Mouse (Mus musculus) lung, adult 2 months (tissue): ENCODE results near the gene Sept5. TPM values are rescaled to one million over a fixed set of nuclear protein-coding genes. Genes with fewer than 3 reads are reported as not detected.

ENCODE experiments used
- DNase-seq: peaks from one replicate; pipeline ENCODE4 v3.0.0; 2022
- H3K4me1 ChIP-seq: fragments of 200-500 bp; 2 replicates; pipeline ENCODE4 v1.6.1; 2011; ENCODE audit warnings: low read length; ENCODE audit not compliant: control insufficient read depth, insufficient read depth
- H3K4me3 ChIP-seq: fragments of 200-500 bp; replicated peaks from 2 replicates; pipeline ENCODE3; 2011; ENCODE audit warnings: low read depth, mild to moderate bottlenecking, control low read depth, low read length; ENCODE audit errors: extremely low read depth
- CTCF ChIP-seq: fragments of 200-500 bp; IDR thresholded peaks from 2 replicates; pipeline ENCODE4 v1.5.1; 2011; ENCODE audit warnings: mild to moderate bottlenecking, low read length, control low read depth; ENCODE audit not compliant: insufficient read depth
- POLR2A ChIP-seq: fragments of 200-500 bp; IDR thresholded peaks from 2 replicates; pipeline ENCODE4 v1.6.1; 2011; ENCODE audit warnings: low read depth, mild to moderate bottlenecking, control low read depth, low read length, borderline replicate concordance; ENCODE audit errors: extremely low read depth
- WGBS: fragments of 180-500 bp; shearing (Covaris S2); methylation state at CpG from one replicate; pipeline ENCODE4 v1.1.7; 2018; 5-methylcytosine and 5-hydroxymethylcytosine counted together
- polyA plus RNA-seq: library from polyadenylated mRNA; depleted of rRNA; stranded (reverse); fragments of >200 nt; gene quantifications from 2 replicates; pipeline ENCODE4 v1.2.3, GENCODE M21; 2012

Sept5 gene
- polyA plus RNA-seq, 1 experiment: 22.0 TPM

DNA sequence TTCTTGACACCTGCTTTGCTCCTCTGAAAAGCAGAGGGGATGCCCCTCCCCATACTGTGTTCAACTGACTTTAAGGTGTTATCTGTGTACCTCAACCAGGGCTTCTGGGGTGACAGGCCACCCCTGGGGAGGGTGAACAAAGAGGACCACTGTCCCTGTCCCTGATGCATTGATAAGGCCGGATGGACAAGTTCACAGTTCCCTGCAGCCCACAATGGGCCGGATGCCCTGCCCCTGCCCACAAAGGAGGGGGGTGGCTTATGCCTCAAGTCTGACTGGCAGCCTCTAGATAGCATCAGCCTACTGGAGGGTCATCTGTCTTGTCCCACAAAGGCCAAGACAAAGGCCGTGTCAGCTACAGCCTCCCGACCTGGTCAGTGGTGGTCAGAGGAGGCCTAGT is 10.6 kb downstream of the Sept5 start:
- Histone ChIP-seq H3K4me3 (no peak overlapping the region), H3K4me1 (peaks cover 8% of the 10 kb centered on the region)
- no peak for DNase-seq
- no peak for TF ChIP-seq POLR2A
- TF ChIP-seq CTCF: no peak
- 58% methylated on average over 4 of the region's 4 CpGs for WGBS

DNA sequence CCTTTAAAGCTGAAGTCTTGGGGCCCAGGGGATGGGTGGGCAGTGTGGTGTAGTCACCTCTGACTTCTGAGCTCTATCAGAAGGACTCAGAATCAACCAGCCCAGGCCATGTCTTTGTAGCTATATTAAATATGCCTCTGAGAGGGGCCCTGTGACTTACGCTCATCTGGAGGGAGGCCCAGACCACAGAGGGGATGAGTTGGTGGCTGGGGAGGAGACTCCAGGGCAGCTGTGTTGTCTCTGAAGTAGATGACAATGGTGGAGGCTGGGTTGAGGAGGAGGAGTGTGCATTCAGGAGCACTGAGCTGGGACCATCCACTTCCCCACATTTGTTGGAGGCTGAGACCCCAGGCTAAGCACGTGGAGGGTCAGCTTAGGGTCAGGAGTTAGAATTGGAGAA is 11.5 kb downstream of the Sept5 start:
- TF ChIP-seq CTCF (no peak), POLR2A (no peak)
- H3K4me3 ChIP-seq: no peak overlapping the region
- WGBS: 62% methylated on average over 2 of the region's 2 CpGs
- H3K4me1 ChIP-seq: peaks cover 8% of the 10 kb centered on the region
- no peak for DNase-seq

DNA sequence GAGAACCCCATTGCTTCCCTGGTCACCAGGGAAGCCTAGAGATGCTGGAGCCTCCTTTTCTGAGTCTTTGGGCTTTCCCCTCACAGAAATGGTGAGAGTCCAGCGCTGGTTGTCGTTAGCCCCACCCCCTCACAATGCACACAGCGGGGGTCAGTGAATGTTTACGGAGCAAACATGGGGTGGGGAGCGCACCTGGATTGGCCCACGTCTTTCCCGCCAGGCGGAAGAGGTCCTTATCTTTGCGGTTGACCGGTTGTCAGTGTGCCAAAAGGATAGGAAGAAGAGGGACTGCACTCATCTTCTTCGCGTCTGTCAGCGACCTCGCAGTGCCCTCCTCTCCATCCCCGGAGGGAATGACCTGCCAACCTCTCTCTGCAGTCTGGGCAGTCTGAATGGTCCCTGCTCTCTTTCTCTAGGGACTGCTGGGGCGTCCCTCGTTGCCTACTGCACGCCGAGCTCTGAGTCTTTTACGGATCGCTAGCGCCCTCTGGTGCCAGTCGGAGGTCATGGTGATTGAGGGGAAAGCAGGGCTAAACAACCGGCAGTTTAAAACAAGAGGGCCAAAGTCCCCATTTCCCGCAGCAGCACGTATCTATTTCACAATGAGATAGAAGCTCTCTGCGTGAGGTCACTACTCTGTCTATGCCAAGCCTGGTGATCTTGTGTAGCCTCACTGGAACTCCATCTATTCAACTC is 12.2 kb downstream of the Sept5 start:
- H3K4me1 ChIP-seq: peaks cover 8% of the 10 kb centered on the region
- peak; percentile 89 for DNase-seq
- 3% methylated on average over 27 of the region's 27 CpGs for WGBS
- TF ChIP-seq POLR2A (no peak), CTCF (peak; percentile 95)
- no peak overlapping the region for H3K4me3 ChIP-seq

DNA sequence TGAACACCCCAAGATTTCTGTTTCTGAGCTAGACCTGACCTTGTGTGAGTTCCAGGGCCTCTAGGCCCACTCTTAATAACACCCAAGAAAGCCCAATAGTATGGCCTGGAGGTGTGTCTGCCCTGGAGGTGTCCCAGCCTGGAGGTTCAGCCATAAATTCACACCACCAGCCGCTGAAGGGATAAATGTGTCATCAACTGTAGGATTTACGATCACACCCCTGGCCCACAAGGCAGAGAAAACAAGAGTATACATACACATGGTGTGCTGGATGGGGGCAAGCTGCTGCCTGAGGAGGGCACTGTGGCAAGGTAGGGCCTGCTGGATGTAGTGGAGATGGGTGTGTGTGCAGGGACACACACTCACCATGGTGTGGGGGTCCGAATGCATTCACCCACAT is 16.5 kb downstream of the Sept5 start:
- 89% methylated on average over 3 of the region's 3 CpGs for WGBS
- Histone ChIP-seq H3K4me3 (no peak overlapping the region), H3K4me1 (0 out of 2 replicates have a peak, but pooled peaks cover 3% of the 10 kb centered on the region)
- no peak for DNase-seq
- no peak for TF ChIP-seq POLR2A
- TF ChIP-seq CTCF: no peak

DNA sequence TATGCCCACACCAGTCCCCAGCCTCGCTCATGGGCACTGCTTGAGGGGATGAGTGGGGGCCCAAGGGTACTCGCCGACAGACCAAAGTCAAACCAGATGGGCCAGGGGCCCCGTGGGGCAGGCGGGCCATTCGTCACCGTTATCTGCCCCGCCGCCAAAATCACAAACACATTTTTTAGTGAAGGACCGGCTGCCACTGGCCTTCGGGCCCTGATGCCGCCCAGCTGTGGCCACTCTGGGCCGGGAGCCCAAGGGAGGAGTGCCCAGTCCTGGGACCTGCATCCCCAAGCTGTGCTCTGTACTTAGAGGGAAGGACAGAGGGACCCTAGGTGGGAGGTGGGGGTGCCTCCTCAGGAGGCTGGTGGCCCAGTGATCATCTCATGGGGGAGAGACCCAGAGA is 18.0 kb downstream of the Sept5 start:
- TF ChIP-seq CTCF (no peak), POLR2A (no peak)
- no peak for DNase-seq
- WGBS: 62% methylated on average over 13 of the region's 13 CpGs
- Histone ChIP-seq H3K4me3 (no peak overlapping the region), H3K4me1 (no peaks in the 10 kb centered on the region)

DNA sequence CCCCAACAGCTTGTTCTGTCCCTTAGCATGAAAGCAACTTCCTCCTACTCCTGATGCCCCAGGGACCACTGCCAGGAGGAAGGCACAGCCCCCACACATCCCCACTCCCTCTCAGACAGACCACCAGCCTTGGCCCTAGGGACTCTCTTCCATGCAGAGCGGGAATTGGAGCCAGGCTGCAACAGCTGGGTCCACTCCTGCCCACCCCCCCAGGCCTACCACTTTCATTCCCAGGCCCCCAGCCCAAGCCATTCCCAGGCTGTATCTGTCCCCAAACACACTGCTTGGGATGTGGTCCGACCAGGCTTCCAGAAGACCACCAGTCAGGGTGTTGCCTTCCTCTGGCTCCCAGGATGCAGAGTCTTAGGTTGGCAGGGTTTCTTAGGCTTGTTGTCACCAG is 20.7 kb downstream of the Sept5 start:
- DNase-seq: no peak
- TF ChIP-seq POLR2A (no peak), CTCF (no peak)
- WGBS: 86% methylated on average over 2 of the region's 2 CpGs
- Histone ChIP-seq H3K4me3 (no peak overlapping the region), H3K4me1 (no peaks in the 10 kb centered on the region; the same call in 1 of the 2 replicates)

DNA sequence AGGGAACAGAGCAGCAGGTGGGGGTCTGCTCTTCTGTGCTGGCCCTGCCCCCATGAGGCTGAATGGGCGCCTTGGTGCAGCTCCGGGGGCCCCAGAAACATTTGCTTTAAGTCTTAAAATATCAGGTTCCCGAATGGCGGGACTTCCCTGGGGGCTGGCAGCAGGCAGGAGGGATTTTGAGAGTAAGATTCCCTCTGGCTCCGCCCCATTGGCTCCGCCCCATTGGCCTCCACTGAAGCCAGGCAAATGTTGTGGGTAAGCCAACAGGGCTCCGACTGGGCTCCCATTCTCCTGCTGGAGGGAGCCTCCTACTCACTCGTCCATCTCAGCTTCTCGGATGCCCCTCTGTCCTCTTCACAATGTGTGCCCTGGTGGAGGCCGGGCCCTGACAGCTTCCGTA is 21.5 kb downstream of the Sept5 start:
- DNase-seq: no peak
- Histone ChIP-seq H3K4me3 (no peak overlapping the region), H3K4me1 (no peaks in the 10 kb centered on the region; the same call in 1 of the 2 replicates)
- TF ChIP-seq POLR2A (no peak), CTCF (no peak)
- 24% methylated on average over 11 of the region's 11 CpGs for WGBS

DNA sequence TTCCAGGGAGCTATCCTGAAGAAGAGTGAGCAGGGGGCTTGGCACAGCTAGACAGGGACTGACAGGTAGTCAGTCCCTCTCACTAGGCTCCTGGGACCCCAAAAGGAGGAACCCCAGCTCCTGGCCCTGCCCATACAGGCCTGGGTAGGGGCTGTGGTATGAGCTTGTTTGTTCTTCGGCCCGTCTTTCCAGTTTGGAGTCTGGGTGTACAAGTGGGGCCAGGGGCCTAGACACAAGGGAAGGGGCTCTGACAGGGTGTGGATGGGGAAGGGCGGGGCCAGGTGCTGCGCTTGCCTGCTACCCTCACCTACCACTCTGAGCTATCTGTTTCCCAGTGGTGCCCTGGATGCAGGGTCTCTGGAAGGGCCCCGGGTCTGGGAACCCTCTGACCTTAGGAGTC is 24.0 kb downstream of the Sept5 start:
- TF ChIP-seq CTCF (no peak), POLR2A (no peak)
- H3K4me3 ChIP-seq: no peak overlapping the region
- WGBS: 69% methylated on average over 5 of the region's 5 CpGs
- H3K4me1 ChIP-seq: no peaks in the 10 kb centered on the region; the same call in 1 of the 2 replicates
- DNase-seq: no peak

DNA sequence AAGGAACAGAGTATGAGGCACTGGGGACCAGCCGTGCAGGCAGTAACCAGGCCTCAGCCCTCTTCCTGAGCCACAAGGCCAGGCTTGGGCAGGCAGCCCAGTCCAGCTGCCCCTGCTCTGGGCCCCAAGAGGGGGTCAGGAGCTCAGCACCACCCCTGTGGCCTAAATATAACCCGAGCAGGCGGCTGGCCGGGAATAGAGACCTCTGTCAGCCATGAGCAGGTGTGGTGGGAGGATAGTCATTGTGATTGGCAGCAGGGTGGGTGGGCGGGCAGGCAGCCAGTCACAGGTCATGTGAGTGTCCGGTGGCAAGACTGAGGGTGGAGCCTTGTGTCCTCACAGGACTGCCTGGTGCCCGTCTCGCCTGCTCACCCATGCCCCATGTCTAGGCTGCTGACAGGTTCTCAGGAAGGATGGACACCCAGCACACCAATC is 25.5 kb downstream of the Sept5 start:
- DNase-seq: no peak
- no peak for TF ChIP-seq POLR2A
- TF ChIP-seq CTCF: no peak
- Histone ChIP-seq H3K4me1 (no peaks in the 10 kb centered on the region; the same call in 1 of the 2 replicates), H3K4me3 (no peak overlapping the region)
- 56% methylated on average over 8 of the region's 8 CpGs for WGBS

DNA sequence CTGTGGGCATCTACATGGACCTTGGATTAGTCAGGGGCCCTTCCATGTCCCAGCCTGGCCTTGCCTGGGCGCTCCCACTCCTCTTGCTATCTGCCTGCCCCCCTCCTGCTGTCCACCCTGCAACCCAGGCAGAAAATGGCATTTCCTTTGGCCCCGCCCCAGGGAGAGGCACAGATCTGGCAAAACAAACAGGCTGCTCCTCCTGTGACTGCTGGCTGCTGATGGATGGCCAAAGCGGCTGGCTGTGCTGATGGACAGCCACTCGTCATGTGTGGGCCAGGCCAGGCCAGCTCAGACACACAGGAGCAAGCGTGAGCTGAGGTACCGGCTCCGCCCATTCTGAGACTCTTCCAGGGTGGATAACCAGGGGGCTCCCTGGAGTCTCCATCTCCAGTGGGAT is 28.3 kb downstream of the Sept5 start:
- DNase-seq: no peak
- TF ChIP-seq CTCF (no peak), POLR2A (no peak)
- Histone ChIP-seq H3K4me1 (no peaks in the 10 kb centered on the region; the same call in 1 of the 2 replicates), H3K4me3 (no peak overlapping the region)
- WGBS: 69% methylated on average over 7 of the region's 7 CpGs
